Mouse (Mus musculus) megakaryocyte progenitor cell, adult 5-6 weeks (primary cell): ENCODE results near the gene Pak2. TPM values are rescaled to one million over a fixed set of nuclear protein-coding genes. Genes with fewer than 3 reads are reported as not detected.

Experiments
- ATAC-seq: replicated peaks from 2 replicates; pipeline ENCODE4 v1.8.0; 2016; ENCODE audit warnings: mild to moderate bottlenecking, moderate TSS enrichment, inconsistent platforms; ENCODE audit not compliant: poor library complexity
- total RNA-seq, 2 experiments: library from RNA; stranded (forward) in 1 of 2; stranded (reverse) in 1 of 2; fragments of 157-497, 149-512 nt in 1 of 2; fragments of 200-1000 nt in 1 of 2; gene quantifications; 2 replicates each; pipeline versions ENCODE4 v1.2.3 to v1.2.4; 2015 to 2017

Gene Pak2
- total RNA-seq (2015): 60.6 and 61.9 TPM in 2 replicates
- total RNA-seq (2017): 52.4 and 58.2 TPM in 2 replicates

DNA sequence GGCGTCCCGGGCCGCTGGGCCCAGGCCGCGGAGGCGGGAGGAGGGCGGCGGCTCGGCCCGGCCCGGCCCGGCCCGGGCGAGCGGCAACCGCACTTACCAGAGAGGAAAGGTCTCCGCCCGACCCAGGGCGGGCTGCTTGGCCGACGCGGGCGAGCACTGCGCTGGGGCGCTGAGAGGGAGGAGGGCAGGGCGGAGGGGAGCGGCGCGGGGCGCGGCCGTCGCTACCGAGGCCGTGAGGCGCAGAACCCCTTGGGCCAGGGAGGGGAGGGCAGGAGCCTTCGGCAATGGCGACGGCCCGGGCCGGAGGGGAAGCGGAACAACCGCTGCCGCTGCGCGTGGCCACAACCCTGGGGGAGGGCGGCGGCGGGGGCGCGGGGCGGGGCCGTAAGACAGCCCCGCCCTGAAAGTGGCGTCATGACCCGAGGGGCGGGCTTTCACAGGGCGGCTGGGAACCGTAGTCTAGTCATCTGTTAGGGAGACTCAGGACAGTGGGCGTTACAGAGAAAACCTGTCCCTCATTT, at the start of gene Pak2:
TSS of gene Pak2 (minus strand) at position 352 of the 521 bp plus-strand sequence.
- ATAC-seq: peak; percentile 92

DNA sequence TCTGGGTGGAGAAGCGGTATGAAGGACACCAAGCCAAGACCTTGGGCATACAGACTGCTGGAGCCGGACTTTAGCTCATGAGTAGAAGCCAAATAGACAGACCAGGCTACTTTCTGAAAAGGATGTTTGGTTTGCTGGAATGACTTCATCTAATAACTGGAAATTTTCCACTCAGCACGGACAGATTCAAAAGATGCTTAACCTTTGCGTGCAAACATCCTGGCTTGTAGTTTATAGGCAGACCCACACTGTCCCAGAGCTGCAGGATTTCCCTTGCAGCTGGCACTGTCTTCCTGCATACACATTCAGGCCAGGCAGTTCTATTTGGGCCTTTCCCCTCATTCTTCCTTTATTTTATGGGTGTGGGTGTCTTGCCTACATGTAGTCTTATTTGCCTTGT, 47.9 kb upstream of the Pak2 start:
- ATAC-seq: no peak

DNA sequence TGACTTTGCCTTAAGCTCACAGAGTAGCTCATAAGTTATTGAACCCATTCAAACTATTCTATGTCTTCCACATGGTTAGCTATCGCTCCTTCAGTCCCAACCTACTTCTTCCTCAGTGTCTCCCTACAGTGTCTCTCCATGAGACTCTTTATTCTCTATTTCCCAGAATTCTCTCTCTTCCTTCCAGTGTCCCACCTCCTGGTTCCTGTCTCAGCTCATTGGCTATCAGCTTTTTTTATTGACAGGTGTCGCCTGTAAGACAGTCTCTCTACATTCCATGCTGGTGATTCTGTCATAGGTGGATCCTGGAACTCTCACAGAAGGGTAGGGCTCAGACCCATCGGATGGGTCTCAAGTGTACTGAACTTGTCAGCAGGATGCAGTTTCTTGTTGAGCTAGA, 46.2 kb upstream of the Pak2 start:
- no peak for ATAC-seq

DNA sequence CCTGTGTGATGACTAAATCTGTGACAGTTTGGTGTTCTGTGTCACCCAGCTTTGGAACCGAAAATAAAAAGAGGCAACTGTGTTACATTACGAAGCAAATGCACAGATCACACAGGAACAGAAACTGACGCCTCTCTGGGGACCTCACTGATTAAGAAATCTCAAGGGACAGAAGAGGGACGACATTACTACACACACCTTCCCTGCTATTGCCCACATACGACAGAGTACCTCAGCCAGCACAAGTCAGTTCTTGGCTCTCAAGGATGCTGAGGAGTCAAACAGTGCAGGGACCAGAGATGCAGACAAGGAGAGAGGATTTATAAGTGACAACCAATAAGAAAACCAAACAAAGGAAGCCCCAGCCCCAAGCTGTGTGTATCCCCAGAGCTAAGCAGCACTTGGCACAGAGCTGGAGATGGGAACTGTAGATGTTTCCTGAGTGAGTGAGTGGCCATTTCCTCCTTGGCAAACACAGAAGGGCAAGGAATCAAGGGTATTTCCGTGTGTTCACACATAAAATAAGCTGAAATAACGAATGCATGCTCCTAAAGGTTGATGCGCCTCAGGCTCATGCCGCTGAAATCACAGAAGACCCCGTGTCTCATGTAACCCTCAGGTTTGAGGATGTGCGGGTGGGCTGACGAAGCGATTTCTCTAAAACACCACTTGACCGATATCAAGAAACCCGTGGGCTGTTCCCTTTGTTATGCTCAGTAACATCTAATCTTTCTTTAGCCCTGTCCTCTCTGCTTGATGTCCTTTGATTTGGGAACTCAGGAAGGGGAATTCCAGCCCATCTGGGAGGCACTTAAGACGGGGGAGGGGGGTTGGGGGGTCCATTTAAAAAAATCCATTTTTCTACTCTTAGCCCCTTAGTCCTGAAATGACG, 45.5 kb upstream of the Pak2 start:
- ATAC-seq: peak; percentile 84

DNA sequence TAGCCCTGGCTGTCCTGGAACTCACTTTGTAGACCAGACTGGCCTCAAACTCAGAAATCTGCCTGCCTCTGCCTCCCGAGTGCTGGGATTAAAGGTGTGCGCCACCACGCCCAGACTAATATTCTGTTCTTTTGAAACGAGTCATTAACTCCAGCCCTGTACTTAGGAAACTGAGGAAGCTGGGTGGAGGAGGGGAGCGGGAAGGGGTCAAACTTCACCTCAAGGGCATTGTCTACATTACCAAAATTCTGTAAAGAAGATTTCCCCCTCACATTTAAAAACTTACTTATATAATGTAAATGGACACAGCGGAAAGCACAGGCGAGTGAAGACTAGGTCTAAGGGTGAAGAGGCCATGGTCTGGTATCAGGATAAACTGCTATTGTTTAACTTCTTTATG, 44.9 kb upstream of the Pak2 start:
- ATAC-seq: no peak

DNA sequence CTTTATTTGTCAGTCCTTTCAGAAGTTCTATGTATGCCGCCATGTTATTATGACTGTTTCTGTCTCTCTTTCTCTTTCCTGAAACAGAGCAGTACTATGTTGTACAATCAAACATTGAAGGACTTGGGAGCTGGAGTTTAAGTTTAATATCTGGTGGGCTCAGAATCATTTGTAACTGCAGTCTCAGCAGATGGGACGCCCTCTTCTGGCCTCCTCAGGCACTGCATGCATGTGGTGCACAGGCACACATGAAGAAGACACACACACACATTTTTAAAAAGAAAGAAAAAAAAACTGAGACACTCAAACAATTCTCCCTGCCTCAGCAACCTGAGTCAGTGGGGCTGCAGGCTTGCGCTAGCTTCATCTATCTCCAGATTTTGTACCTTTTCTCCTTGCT, 41.3 kb upstream of the Pak2 start:
- no peak for ATAC-seq

DNA sequence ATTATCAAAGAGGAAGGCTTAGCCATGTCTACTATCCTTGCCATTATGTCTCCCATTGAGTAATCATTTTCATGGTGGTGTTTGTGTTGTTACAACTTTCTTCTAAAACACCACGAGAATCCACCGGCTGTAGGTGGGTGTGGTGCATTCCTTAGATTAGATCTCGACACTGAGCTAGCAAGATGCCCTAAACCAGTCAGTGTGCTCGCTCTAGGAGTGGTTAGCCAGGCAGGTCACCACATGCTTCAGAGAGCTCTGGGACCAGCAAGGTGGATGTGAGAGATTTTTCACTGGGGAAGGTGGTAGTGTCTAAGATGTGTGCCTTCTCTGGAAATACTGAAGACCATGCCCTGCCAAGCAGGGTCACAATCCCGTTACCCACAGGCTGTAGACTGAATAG, 37.0 kb upstream of the Pak2 start:
- ATAC-seq: no peak

DNA sequence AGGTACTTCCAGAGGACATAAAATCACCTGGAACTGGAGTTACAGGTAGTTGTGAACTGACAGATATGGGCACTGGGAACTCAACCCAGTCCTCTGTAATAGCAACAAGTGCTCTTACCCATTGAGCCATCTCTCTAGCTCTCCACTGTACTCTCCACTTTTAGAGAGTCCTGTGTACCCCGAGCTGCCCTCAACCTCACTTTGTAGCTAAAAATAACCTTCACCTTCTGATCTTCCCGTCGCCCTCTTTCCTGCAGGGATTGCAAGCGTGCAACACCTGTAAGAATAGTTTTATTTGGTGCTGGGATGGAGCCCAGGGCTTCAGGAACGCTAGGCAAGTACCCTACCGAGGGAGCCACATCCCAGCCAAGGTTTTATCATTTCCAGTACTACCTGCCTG, 36.6 kb upstream of the Pak2 start:
- ATAC-seq: no peak

DNA sequence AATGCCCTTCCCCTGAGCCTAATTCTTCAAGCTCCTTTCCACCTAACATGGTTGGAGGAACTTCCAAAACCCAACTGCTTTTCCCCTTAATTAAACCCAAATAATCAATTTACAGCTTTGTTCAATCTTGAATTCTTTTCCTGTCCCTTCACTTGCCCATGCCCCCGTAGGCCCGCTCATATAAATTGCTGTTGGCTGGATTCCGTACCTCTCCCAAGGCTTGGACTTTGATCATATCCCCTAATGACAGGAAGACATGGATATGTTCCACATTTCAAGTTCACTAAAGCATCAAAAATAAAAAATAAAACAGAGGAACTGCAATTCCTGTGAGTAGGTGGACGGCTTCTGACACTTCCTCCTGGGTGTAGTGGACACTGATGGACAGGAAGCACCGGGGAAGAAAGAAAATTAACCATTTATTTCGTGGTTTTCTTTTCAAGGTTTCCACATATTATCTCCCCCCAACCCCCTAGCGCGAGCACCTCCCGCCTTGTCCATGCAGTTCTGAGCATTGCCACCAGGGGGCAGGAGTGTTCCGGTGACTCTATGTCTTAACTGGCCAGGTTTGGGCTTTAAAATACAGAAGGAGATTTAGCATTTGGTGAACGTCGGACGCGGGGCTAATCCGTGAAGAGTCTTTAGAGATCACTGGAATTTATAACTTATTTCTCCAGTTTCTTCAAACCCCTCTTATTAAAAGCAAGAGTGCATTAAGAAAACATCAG, 36.0 kb upstream of the Pak2 start:
- ATAC-seq: peak; percentile 67

DNA sequence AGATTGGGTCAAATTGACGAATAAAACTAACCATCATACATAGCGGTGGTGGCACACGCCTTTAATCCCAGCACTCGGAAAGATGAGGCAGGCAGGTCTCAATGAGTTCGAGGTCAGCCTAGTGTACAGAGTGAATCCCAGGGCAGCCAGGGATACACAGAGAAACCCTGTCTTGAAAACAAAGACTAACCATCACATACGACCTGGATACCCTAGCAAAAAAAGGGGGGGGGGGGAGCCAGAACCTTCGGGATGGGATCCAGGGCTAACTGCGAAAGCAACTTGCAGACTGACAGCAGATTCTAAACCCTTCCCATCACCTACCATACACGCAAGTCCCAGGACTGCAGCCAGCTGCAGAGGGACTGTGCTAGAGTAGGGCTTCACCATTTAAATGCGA, 35.3 kb upstream of the Pak2 start:
- ATAC-seq: no peak

DNA sequence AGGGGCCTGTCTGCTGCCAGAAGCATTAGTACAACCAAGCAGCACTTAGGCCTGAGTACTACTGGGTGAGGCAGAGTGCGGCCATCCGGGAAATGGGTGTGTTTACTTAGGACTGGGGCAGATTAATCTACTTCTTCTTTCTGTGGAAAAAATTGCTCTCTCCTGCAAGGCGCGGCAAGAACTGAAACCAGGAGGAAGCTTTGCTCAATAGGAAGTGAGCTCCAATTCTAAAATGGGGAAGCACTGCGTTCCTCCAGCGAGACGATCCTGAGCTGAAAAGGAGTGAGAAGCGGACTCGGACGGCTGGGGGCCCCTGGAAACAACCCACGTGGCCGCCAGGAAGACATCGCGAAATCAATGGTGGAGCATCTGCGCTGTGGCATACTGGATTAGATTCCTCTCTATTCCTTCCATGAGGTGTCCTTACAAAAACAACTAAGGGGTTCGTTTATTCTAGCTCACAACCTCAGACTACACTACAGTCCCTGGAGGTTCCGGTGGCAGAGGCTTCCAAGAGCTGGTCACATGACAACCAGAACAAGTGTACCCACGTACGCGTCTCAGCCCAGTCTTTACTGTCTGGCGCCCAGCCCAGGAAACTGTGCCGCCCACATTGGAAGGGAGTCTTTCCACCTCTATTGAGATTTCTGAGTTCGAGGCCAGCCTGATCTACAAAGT, 34.5 kb upstream of the Pak2 start:
- ATAC-seq: peak; percentile 71

DNA sequence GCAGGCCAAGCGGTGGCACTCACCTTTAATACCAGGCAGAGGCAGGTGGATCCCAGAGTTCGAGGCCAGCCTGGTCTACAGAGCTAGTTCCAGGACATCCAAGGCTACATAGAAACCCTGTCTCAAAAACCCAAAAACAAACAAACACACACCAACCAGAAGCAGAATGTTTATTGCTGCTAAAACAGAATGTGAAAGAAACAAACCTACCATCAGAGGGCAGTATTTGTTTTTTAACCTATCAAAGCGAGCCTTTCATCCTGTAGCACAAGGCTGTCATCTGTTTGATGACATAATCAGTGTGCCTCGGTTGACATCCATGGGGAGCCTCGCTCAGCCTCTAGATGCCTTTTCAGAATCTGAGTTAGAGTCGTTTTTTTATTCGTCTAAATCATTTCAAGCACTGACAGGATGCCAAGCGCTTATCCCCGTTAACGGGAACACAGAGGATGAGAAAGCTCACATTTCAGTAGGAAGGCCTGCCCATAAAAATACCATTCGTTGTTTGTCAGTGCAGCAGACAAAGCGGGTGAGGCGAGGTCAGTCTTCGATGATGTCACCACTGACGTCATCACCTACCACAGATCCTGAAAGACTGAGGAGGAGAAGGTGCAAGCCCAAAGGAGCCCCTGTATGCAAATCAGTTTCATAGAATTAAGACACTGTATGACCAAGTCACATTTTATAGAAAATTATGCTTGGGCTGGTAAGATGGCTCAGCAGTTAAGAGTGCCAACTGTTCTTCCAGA, 32.0 kb upstream of the Pak2 start:
- 0 out of 2 replicates have a peak, but pooled peaks have one; percentile 21 for ATAC-seq

DNA sequence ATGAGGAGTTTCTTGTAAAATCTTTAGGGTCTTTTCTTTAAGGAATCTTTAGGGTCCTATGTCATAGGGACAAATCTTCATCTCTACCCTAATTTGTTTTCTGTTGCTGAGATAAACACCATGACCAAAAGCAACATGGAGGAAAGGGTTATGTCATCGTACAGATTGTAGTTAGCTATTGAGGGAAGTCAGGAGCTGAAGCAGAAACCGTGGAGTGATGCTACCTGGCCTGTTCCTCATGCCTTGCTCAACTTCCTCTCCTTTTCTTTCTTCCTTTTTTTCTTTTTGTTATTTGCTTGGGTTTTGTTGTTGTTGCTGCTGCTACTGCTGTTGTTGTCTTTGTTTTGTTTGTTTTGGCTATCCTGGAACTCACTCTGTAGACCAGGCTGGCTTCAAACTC, 29.4 kb upstream of the Pak2 start:
- no peak for ATAC-seq

DNA sequence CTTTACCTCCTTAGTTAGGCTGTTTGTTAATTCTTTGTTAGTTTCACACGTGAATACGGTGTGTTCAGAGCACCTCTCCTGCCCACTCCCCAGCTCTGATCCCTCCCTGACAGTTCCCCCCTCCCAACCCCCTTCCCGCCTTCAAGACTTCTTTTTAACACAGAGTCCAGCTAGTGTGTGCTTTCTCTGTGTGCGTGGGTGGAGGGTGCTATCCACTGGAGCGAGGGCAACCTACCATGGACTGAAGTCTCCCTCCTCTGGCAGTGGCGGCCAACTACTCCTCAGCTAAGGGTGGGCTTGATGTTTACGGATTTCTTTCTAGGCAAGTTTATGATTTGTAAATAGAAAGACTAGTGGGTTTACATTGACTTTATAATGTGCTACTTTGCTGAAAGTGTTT, 29.0 kb upstream of the Pak2 start:
- peak; percentile 59 for ATAC-seq

DNA sequence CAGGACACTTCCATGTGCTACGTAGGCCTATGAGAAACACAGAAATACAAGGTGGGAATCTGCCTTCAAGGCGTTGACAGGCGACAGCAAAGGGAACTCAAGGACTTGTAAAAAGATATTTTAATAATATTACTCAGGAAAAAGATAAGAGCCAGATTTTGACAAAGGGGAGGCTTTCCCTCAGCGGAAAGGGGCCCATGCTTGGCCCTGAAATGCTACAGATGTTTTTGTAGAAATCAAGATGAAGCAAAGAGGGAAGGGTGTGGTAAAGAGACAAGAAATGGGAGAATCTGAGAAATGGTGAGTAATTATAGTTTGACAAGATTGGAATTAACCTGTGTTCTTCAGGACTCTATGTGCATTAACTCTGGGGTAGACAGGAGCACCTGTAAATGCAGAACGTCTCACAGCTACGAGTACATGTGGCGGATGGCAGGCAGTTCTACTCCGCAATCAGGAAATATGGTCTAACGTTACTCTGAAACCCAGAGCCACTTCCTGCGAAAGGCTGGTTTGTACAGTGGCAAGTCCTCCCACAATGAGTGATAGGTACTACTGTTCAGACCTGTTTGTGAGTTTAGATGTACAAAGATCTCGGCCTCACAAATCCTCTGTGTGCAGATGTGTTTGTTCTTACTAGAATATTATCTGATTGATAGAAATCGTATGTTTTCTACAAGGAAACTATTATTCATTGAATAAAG, 28.4 kb upstream of the Pak2 start:
- ATAC-seq: peak; percentile 61

DNA sequence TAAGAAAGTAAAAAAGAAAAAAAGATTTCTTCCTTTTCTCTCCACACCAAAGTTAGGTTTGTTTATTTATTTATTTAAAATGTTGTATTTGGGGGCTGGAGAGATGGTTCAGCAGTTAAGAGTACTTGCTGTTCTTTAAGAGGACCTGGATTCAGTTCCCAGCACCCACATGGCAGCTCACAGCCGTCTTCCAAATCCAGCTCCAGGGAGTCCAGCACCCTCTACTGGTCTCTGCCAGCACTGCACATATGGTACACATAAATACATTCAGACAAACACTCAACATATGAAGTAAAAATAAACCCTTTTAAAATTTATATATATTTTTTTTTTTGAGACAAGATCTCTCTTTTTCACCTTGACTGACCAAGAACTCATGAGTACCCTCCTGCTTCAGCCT, 26.6 kb upstream of the Pak2 start:
- ATAC-seq: no peak

DNA sequence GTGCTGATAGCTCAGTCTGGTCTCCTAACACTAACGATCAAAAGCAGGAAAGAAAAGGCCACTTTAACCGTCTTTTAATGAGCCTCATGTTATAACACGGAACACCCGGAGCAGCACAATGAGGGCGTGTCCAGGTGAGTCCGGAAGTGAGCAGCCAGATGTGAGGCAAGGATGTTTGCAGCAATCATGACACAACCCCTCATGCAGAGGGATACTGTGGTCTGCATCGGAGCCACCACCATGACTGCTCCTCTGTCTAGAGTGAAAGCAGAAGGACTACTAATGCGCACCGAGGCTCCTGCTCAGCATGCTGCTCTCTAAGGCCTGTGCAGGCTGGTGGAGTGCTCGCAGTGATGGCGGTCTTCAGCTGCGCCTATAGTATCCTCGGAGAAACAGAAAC, 23.2 kb upstream of the Pak2 start:
- peak; percentile 55 for ATAC-seq

DNA sequence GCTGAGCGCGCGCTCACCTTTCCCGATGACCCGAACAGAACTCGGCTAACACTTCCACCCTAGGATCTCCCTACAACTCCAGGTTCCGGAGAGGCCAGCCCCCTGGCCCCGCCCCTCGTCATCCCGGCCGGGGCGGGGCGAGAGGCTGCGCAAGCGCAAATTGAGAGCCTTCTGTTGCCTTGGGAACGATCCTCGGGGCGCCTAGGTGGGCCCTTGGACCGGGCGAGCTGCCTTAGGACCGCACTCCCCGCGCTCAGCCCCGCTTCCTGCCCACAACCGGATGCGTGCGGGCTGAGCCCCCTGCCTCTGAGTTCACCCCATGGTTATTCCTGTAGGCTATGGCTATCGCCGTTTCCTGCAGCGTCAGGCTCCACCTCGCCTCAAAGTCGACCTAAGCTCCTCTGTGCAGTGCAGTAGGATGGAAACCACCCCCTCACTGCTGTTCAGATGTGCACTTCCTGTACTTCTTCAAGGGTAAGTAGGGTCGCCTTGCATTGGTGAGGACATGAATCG, 20.6 kb upstream of the Pak2 start, which contains the start of the genes Pigx and Cep19:
TSS of gene Pigx (minus strand) at position 103 of the 513 bp plus-strand sequence.
TSS of gene Cep19 (plus strand) at position 163 of the 513 bp plus-strand sequence.
- peak; percentile 89 for ATAC-seq

DNA sequence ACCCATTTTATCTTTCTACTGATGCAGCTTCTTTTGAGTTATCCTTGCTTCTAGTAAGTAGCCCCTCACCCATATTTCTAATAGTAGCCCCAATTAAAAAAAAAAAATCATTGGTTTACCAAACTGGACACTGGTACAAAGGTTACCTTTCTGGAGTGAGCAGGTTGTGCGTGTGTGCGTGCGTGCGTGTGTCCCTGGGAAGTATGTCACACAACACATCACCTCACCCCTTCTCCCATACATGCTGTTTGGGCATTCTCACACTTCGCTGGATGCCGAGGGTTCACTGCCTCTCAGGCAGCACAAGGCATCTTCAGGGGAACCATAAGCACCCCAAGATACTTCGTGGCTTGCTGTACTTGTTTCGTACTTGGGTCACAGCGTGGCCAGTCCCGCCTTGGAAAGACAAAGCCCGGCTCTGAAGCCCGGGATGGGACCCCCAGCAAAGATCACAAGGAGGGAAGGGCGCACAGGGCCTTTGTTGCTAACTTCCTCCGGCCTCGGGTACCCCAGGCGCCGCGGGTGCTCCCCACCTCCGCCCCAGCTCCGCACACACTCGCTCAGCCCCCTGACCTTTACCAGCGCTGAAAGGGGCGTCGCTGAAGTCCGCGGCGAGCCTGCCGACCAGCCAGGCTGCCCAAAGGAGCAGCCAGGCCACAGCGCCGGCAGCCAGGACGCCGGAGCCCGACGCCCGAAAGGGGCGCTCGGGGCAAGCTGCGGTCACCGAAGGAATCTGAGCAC, 19.9 kb upstream of the Pak2 start:
- ATAC-seq: peak; percentile 20; the same call in 1 of the 2 replicates
